Mouse (Mus musculus) gastrocnemius, adult 8-10 months (tissue): ENCODE data around the gene Rfx2. TPM values are rescaled to one million over a fixed set of nuclear protein-coding genes. Genes with fewer than 3 reads are reported as not detected.

Experiments used
- DNase-seq, 2 experiments: peaks; one replicate each; pipeline ENCODE4 v3.0.0; 2022; ENCODE audit warnings: low spot score in 2 of 2
- total RNA-seq, 4 experiments: library from RNA; stranded (reverse); gene quantifications; 2 replicates each; pipeline ENCODE4 v1.2.4; 2022

Gene Rfx2
- total RNA-seq, 4 experiments from 2014 or later, result 1.8 to 3.6 (median 2.5) TPM

DNA sequence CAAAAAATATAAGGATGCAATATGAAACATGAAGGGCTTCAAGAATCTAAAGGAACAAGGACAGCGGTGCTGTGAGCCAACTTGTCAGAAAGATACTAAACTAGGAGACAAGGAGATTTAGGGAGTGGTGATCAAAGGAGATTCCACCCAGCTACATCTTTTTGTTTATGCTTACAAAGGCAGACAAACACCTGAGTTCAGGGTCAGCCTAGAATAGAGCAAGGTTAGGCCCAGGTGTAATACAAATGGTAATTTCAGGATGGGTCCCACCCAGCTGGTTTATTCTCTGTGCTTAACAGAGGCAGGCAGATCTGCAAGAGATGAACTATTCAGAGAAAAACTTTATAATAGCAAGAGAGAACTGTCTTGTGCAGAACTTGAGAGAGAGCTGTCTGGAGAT lies 2.6 kb upstream of the Rfx2 start:
- no peak for DNase-seq

DNA sequence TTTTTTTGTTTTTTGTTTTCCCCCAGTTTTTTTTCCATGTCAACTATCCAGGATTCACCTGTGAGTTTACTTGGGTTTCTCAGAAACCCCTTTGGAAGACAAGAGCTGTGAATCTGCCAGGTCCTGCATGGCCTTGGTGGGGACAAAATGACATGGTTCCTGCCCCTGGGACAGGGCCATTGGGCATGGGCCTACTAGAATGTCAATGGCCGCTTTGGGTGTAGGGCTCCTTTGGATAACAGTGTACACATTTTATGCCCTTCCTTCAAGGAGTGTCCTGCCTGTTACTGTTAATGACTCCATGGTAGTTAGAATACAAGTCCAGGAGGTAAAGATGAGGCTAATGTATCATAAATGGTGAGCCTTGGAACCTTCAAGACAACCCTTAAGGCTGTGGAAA lies 2.1 kb upstream of the Rfx2 start:
- no peak for DNase-seq

DNA sequence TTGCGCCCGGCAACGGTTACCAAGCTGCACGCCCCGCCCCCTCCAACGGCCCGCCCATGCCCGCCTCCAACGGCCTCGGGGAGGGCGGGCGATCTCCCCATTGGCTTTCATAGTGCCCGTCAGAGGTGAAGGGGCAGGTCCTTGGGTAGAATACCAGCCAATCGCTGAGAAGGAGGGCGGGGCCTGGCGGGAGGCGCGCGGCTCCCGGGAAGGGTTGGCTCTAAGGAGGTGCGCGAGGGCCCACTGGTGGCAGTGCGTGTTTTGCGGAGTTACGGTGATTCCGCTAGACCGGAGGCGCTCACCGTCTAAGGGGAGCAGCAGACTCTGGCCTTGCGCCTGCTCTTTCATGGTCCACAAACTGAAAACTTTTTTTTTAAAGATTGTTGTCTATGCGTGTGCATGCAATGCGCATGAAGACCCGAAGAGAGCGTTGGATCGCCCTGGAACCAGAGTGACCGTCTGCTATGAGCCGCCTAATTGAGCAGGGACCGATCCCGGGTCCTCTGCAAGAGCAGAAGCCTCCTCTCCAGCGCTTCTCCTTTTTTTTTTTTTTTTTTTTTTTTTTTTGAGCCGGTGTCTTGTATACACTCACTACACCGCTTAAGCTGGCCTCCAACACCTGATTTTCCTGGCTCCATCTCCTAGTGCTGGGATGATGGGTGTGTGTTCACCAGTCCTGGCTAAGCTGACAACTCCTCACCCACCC lies 451 bp upstream of the Rfx2 start:
- DNase-seq, result peak; percentile 98

DNA sequence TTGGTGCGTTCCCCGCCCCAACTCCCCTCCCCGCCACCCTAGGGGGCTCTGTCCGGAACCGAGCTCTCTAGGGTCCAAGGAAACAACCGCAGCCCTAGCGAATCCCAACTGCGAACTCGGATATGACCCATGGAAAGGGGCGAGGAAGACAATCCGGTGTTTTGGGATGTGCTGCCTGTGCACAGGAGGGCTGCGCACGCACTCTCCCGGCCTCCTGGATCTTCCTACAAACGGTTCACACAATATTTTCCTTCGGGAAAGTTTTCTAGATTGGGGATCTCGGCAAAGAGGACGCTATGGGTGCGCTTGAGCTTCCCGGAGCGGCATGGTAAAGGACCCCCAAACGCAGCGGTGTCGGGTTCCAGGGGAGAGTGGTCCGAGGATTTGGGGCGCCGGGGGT lies 1.0 kb downstream of the Rfx2 start:
- no peak for DNase-seq

DNA sequence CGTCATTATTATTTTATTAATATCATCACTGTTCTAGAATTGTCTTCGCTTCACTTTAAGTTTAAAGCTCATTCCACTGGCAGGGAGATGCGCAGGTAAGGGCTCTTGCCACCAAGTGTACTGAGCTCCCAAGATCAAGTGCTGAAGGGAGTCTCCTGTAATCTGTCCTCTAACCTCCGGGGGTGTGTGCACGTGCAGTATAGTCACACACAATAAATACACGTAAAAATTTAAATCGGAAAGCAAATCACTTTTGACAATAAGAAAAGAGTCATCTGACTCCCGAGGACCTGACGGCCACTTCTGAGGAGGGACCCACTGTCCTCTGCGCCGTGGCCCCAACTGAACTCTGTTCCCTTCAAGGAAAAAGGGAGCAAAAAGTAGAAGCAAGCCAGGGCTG lies 1.6 kb downstream of the Rfx2 start:
- no peak for DNase-seq

DNA sequence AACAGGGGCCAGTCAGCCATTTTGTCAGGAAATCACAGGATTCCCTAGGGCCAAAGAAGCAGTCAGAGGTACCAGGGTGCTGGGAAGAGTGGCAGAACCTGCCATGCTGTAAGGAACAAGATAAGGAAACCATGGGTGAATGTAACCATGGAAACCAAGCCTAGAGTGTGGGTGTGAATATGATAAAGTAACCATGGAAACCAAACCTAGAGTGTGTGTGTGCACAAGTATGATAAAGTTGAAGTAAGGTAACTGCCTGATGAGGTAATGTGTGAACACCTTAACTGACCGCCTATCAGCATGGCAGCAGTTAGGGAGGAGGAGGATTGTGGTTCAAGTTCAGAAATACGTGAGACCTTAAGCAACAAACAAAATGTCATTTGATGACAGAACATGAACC lies 4.1 kb downstream of the Rfx2 start:
- DNase-seq, result no peak

DNA sequence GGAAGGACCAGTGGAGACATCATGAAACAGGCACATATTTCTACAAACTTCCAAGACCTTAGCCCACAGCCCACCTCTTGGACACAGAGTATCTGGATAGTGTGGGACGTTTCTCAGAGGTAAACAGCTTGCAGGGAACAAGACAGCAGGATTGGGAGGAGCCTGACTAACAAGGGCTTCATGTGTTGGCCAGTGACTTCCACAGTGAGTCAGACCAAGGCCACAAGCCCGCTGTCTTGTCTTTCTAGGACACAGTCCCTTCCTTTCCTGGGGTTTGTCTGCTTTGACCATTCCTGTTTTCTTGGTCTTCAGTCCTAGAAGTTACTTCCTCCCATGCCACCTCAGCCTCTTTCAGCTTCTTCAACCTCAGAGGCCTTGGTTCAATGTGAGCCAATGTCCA lies 7.5 kb downstream of the Rfx2 start:
- no peak for DNase-seq

DNA sequence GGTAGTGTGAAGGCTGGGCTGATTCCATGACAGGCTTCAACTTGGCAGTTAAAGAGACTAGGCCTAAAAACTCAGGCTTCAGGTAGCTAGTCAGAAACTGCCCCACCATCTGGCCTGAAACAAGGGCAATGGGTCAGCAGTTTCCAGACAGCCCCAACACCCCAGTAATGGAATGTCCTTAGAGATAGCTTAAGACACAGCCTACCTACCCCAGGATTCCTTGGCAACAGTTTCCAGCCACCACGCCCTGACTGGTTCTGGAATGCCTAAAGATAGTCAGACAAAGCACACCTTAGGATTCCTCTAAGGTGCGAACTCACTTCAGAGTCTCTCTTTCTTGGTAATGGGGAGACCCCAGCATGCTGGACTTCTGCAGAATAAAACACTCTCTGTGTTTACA lies 8.4 kb downstream of the Rfx2 start:
- DNase-seq, result no peak

DNA sequence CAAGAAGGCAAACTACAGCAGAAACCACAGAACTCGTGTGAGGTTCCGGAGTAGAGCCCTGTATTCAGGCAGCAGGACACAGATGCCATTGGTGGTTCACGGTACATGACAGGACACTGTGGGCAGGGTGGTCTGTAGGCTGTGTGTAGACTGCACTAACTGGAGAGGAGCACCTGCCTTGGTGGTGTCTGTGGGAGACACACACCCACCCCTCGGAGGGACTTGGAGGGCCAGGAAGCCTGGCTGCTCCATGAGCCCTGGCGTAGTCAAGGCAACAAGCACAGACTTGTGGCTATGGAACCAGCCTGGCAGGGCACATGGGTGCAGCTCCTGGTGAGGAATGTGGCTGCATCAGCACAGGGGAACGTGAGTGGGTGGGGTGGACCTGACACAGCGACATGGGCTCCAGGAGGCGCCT lies 11.1 kb downstream of the Rfx2 start:
- no peak for DNase-seq

DNA sequence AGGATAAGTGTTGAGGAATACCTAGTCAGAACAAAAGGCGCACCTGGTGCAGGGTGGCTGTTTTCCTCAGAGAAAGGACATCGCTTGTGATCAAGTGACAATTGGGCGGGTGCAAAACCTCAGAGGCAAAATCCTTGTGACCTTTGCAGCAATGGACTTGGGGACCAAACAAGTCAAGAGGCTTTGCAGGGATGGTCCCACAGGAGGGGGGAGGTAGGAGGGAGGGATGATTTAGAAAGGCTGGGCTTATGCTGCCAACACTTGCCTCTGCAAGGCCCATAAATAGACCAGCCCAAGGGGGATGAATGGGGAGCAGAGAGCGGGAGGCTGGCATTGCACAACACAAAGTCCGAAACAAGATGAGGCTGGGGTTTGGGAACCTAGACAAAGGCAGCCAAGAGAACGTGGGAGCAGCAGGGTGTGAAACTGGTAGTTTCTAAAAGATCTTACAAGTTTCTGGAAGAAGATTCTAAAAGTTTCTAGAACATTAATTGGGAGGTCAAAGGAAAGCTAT lies 11.7 kb downstream of the Rfx2 start:
- DNase-seq, result no peak

DNA sequence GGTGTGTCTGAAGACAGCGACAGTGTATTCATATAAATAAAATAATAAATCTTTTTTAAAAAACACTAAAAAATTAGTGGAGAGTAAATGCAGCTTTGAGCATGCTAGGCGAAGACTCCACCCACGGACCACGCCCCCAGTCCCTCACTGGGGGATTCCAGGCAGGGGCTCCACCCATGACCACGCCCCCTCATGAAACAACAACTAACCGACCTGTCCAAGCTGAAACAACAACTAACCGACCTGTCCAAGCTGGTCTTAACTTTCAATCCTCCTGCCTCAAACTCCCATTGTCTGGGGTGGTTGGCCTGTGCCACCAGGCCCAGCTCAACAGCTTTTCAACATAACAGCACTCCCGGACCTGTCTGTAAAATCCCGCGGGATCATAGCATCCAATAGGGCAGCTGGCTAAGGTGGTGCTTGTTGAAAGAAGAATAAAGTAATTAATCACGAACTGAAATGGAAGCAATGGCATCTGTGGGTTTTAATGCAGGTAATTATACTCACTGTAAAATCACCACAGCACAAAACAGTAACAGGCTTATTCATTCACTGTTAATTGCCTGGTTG lies 12.7 kb downstream of the Rfx2 start:
- DNase-seq, result no peak

DNA sequence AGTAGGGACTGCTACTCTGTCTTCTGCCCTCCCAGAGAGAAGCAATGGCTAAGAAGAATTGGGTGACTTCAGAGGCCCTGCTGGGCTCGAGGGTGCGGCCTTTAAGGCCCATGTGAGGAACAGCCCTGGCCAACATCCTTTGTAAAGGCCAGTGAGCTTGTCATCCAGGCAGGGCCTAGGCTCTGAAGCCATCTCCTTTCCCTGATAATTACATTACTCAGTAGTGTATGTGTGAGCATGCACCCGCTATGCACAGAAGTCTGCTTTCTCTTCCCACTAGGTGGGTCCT lies 15.8 kb downstream of the Rfx2 start:
- no peak for DNase-seq

DNA sequence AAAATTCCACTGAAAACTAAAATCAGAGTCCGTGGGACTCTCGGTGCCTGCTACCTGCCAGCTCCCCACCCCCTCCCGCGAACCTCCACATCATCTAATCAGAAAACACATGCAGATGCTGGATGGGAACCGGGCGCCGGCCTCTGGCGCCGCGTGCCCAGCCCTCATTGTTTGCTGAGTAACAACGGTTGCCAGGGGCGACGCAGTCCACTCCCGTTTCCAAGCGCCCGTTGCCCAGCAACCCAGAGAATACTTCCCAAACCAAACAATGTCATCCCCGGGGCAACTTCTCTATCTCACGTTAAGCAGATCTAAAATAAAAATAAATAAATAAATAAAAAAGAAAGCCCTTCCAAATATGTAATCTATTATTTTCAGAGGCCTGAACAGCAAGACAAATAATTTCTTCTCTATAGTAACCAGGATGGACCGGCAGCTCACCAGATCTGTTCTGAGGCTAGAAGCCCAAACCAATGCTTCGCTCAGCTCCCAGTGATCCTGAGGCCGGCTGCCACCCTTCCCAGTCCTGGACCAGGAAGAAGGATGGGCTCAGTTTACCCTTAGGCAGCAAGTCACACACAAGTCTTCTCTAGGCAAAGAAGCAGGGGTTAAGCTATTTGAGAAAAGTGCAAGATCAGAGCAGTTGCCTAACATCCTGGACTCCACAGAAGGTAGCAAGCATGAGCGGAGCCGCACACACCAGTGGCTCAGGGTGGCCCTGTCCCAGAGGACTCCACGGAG lies 16.3 kb downstream of the Rfx2 start:
- DNase-seq, result peak; percentile 76 to 81

DNA sequence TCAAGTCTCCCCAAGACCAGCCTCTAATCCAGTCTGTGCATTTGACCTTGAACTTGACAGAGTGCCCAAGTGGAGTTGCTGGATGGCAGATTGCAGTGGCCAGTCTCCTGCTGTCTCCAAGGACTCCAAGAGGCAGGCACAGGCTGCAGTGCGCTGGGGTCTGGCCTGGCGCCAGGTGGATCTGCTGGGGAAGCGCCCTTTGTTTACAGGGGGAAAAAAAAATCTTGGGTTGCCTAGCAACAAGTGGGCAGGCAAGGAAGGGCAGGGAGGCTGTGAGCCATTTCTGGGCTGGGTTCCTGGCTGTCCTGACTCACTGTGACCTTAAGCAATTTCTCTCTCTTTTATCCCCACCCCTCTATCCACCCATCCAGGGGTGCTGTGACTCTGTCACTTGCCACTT lies 20.6 kb downstream of the Rfx2 start:
- DNase-seq, result peak; percentile 70 to 83

DNA sequence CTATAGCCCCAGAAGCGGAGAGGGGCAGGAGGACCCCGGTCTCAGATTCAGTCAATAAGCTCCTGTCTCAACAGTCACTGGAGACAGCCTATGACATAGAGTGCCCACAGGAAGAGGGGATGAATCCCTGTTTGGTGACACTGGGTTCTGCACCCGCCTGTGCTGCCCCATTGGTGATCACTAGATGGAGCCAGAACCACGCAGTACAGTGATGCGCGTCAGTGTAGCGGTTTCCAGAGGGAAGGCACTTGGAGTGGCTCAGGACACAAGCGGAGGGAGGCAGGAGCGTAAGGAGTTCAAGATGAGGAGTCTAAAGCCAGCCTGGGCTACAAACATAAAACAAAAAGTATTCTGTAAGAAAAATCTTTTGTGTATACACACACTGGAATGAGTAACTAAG lies 22.3 kb downstream of the Rfx2 start:
- peak; percentile 57 to 59 for DNase-seq

DNA sequence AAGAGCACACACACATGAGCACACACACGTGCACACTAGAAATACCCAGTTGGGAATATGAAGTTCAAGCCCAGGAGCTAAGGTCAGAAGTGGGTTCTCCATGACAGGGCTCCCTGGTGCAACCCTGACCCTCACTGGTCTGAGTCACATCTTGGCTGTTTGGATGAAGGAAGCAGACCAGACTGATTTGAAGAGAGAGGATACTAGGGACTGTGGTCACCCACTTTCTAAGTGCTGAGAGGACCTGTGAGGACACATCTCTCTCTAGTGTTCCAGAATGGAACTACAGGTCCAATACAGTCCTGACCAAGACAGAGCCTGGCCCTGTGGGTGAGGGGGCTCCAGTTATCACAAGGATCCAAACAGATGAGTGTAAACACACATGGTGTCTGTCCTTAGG lies 25.0 kb downstream of the Rfx2 start:
- no peak for DNase-seq

DNA sequence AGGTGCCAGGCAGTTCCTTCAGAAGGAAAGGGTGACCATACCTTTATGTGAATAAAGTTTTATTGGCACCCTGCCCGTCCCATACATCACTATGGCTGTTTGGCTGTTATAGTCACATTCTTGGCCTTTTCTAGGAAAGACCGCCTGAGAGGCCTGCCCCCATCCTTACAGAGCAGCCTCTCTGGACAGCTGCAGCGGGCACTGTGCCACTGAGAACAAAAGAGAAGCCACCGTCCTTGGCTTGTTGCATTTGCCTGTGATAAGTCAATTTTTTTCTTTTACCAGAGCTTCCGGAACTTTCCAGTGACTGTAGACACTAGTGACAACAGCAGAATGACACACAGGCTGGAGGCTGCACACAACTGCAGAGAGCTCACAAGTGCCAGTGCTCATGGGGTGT lies 25.9 kb downstream of the Rfx2 start:
- DNase-seq, result no peak

DNA sequence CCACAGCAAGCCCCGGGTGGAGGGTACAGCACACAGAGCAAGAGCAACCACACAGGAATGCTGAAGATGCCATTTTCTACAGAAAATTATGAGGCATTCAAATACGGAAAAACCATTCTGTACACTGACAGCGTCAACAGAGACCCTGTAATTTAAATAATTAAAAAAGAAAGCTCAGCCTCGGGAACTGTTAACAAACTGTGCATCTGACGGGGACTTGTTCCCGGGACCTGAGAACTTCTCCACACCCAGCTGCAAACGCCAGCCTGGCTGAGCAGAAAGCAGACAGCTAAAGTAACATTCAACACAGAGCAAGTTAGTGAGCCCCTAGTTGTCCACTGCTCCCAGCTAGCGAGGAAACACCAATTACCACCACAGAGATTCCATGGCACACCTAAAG lies 28.7 kb downstream of the Rfx2 start:
- DNase-seq, result no peak

DNA sequence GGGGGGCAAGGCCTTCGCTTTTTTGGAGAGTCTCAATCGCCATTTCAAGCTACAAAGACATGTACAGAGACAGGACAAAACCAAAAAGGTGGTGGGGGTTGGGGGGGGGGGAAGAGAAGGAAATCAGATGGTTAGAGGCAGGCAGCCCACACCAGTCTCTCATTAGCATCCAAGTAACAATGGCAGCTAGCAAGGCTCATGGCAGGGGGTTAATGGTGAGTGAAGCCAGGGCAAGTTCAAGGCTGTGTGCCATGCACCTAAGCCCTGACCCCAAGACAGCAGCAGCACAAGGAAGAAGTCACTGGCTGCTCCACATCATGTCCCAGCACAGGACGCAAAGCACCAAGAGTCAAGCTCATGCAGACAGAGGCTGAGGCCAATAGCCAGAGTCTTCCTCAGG lies 31.5 kb downstream of the Rfx2 start:
- DNase-seq, result no peak

DNA sequence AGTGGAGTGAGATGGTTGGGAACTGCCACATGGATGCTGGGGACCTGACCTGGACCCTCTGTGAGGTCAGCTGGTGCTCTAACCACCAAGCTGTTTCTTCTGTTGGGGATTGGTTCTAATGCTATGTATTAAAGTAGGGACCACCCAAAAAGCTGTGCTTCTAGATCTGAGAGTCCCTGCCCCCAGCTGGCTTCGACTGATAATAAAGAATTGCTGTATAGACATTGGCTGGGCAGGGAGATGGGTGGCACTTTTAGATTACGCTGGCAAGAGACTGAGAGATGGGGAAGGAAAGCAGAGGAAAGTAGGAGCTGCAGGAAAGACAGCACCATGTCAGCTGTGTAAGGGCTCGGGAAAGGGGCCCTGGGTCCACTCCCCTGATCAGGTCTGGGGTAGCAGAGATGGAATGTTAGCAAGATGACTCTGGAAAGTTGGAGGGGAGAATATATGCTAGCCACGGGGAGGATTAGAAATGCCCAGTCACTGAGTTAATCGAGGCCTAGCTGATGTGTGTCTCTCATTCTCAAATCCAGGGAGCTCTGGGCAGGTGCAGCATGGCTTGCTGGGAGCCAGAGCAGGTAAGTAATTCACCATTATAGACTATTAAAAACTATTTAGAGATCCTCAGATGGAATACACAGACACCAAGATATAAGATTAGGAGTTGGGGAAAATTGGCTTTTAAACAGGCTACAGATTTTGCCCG lies 37.0 kb downstream of the Rfx2 start:
- DNase-seq, result no peak

DNA sequence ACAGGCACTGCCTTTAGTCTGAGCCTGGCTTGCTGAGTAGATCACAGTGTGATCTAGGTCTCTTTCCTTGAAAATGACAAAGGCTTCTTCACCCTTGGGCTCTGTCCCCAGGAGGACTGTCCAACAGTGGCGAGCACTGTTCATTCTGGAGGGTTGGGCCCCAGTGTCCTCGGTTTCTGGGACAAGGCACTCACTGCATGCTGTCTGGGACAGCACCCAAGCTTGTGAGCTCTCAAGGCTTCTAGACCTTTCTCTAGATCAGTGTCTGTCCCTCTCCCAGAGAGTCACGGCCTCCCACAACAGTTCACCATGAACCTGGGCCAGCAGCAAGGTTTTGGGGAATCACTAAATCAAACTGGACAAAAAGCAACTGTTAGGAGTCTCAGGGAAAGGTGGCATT lies 38.2 kb downstream of the Rfx2 start:
- DNase-seq, result no peak

DNA sequence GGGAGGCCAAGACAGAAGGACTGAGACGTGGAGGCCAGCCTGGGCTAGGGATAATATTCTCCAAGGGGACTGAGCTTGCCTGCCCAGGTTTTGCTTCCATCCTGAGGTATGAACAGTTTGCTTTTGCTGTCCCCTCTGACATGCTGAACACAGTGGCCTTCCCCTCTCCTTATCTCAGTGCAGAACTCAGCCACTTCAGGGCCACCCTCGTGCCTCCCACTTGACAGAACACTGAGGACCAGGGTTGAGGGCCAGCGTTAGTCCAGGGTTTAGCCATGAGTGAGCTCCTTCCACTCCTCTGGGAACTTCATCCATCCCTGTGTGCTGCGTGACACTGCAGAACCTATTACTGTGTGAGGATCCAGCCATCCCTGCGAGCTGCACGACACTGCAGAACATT lies 41.5 kb downstream of the Rfx2 start:
- DNase-seq, result no peak
